Mouse (Mus musculus) liver, postnatal 0 days (tissue): ENCODE results near the gene Ppfia2. TPM values are rescaled to one million over a fixed set of nuclear protein-coding genes. Genes with fewer than 3 reads are reported as not detected.

ENCODE experiments used
- ATAC-seq: fragments of 200-750 bp; cut with Nextera tagmentation; 2 replicates; pipeline ENCODE4 v1.8.0; 2017; ENCODE audit warnings: mild to moderate bottlenecking, moderate library complexity
- DNase-seq: peaks from one replicate; pipeline ENCODE4 v3.0.0-alpha.2; 2016
- H3K27ac ChIP-seq: fragments of 300-500 bp; sonication (generic); 2 replicates; pipeline ENCODE4 v1.5.1; 2014; ENCODE audit warnings: antibody characterized with exemption, moderate library complexity, mild to moderate bottlenecking, low read depth
- H3K27me3 ChIP-seq: fragments of 300-500 bp; sonication (generic); 2 replicates; pipeline ENCODE4 v1.6.1; 2014; ENCODE audit warnings: low read length, control low read depth, mixed read lengths; ENCODE audit not compliant: insufficient read depth
- H3K36me3 ChIP-seq: fragments of 300-500 bp; sonication (generic); replicated peaks from 2 replicates; pipeline ENCODE4 v1.6.1; 2014; ENCODE audit warnings: mild to moderate bottlenecking, control low read depth, low read length, moderate library complexity, mixed read lengths; ENCODE audit not compliant: insufficient read depth
- H3K4me1 ChIP-seq: fragments of 300-500 bp; sonication (generic); 2 replicates; pipeline ENCODE4 v1.6.1; 2014; ENCODE audit warnings: antibody characterized with exemption, mild to moderate bottlenecking, control low read depth; ENCODE audit not compliant: insufficient read depth
- H3K4me2 ChIP-seq: fragments of 300-500 bp; sonication (generic); 2 replicates; pipeline ENCODE4 v1.6.1; 2014; ENCODE audit warnings: low read depth, mild to moderate bottlenecking, low read length, moderate library complexity, mixed read lengths
- H3K4me3 ChIP-seq: fragments of 300-500 bp; sonication (generic); 2 replicates; pipeline ENCODE4 v1.5.1; 2014; ENCODE audit warnings: low read depth, low read length
- H3K9ac ChIP-seq: fragments of 300-500 bp; sonication (generic); replicated peaks from 2 replicates; pipeline ENCODE4 v1.6.1; 2014; ENCODE audit warnings: mild to moderate bottlenecking, moderate library complexity
- H3K9me3 ChIP-seq: fragments of 300-500 bp; sonication (generic); 2 replicates; pipeline ENCODE4 v1.6.1; 2016; ENCODE audit warnings: mild to moderate bottlenecking, control low read depth, low read length, mixed read lengths
- CTCF ChIP-seq: sonication (generic); IDR thresholded peaks from 2 replicates; pipeline ENCODE4 v1.5.1; 2016; ENCODE audit warnings: antibody characterized with exemption, low read depth
- EP300 ChIP-seq: IDR thresholded peaks from 2 replicates; pipeline ENCODE4 v1.6.1; 2016; ENCODE audit warnings: antibody characterized with exemption, low read depth, mild to moderate bottlenecking
- WGBS: fragments of 180-500 bp; shearing (Covaris S2); extraction: QIAGEN DNeasy Blood & Tissue Kit; methylation state at CpG from one replicate; pipeline ENCODE4 v1.1.7; 2014; ENCODE audit not compliant: insufficient replicate concordance; 5-methylcytosine and 5-hydroxymethylcytosine counted together
- polyA plus RNA-seq: library from polyadenylated mRNA; unstranded; fragments of >200 nt; fragmentation: Nextera tagmentation; extraction: Ambion mirVana; gene quantifications from 2 replicates; pipeline ENCODE4 v1.2.1, GENCODE M21; 2015

The Ppfia2 gene
- 0.02 and 0.05 TPM in 2 replicates for polyA plus RNA-seq

- no peaks in the 10 kb centered on the region for H3K9me3 ChIP-seq
- H3K27ac ChIP-seq = no peak within 1 kb of the TSS
- ATAC-seq = no peak
- H3K4me3 ChIP-seq = peak within 1 kb of the TSS; percentile 36
- 1% methylated on average over 30 of the region's 30 CpGs for WGBS
- TF ChIP-seq EP300 = no peak
- peaks cover 20% of the 10 kb centered on the region for H3K27me3 ChIP-seq
- peak within 1 kb of the TSS; percentile 55 for H3K4me2 ChIP-seq
- H3K9ac ChIP-seq = no peak within 1 kb of the TSS
- no peak for DNase-seq
- no peaks in the 10 kb centered on the region for H3K36me3 ChIP-seq
- H3K4me1 ChIP-seq = no peaks in the 10 kb centered on the region
Measured at GRCm38 (mm10) chr10:106469855-106470532, at the start of gene Ppfia2. Gene Ppfia2 (plus strand): TSS chr10:106470339.

DNA sequence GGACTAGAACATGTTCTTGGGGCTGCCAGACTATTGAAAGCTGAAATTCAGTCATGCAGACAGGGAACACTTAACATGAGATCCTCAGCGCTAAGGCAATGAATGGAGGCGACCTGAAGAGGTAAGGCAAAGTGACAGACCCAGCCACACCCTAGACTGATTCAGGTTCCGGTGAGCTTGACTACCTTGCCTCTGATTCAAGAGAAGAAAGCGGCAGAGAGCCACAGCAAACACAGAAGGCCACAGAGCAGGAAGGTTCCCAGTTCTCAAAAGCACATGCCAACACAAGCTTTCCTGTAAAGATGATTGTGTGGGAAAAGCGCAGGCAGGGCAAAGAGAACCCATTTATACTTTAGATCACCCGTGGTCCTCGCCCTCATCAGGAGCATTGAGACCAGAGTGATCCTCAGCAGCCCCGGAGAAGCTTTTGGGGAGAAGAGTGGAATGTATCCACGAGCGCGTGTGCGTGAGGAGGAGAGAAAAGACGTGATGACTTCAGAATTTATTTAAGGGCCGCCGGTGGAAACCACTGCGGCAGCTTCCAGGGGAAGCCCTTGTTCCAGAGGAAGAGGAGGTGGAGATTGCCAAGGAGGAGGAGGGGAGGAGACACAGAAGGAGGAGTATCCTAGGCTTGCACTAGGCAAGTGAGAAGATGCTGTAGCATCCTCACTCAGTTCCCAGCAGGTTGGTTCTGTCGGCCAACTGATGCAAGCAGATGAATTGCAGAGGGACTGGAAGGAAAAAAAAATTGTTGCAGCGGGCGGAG lies 1.0 kb upstream of the Ppfia2 start:
- no peak overlapping the region for H3K9ac ChIP-seq
- no peak overlapping the region for H3K4me3 ChIP-seq
- no peaks in the 10 kb centered on the region for H3K36me3 ChIP-seq
- H3K4me1 ChIP-seq = no peaks in the 10 kb centered on the region
- no peaks in the 10 kb centered on the region for H3K9me3 ChIP-seq
- H3K4me2 ChIP-seq = peak overlapping the region; percentile 55
- H3K27ac ChIP-seq = no peak overlapping the region
- ATAC-seq = no peak
- TF ChIP-seq CTCF = no peak
- WGBS = 3% methylated on average over 19 of the region's 19 CpGs
- H3K27me3 ChIP-seq = peaks cover 20% of the 10 kb centered on the region
- DNase-seq = no peak

DNA sequence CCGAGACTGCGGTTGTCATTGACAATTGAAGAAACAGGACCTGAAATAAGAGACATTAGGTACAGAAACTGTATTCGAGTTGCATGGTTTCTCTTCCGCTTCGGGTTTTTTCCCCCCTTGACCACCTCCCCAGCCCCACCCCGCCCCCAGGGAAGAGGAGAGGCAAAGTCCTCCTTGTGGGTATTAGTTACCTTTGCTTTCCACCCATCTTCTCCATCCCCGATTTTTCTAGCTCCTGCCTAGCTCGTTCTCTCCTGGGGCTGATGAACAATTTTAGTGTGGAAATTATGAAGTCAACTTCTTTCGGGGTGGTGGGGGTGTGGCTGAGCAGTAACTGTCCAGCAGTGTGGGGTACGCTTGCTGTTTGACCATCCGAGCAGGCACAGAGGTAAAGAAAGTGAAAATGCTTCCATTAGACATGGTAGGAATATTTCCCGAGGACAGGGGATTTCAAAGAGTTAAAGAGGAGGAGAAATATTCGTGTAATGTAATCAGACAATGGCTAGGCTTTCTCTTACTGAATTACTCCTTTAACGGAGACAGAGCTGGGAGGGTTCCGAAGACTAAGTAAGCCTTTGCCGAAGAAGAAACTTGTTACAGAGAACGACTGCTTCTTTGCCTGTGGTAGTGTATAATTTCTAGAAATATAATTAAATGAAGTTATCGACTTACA lies 530 bp downstream of the Ppfia2 start:
- peaks cover 20% of the 10 kb centered on the region for H3K27me3 ChIP-seq
- H3K9ac ChIP-seq = no peak overlapping the region
- H3K4me3 ChIP-seq = peak overlapping the region; percentile 36
- no peak overlapping the region for H3K27ac ChIP-seq
- no peaks in the 10 kb centered on the region for H3K4me1 ChIP-seq
- ATAC-seq = no peak
- TF ChIP-seq EP300 (no peak), CTCF (no peak)
- H3K4me2 ChIP-seq = peak overlapping the region; percentile 55
- 21% methylated on average over 17 of the region's 18 CpGs for WGBS
- H3K9me3 ChIP-seq = no peaks in the 10 kb centered on the region
- H3K36me3 ChIP-seq = no peaks in the 10 kb centered on the region
- no peak for DNase-seq

- no peak for ATAC-seq
- no peaks in the 10 kb centered on the region for H3K4me1 ChIP-seq
- H3K27ac ChIP-seq = no peak overlapping the region
- no peak overlapping the region for H3K4me2 ChIP-seq
- WGBS = 71% methylated on average over 6 of the region's 6 CpGs
- no peak for TF ChIP-seq EP300
- no peak for TF ChIP-seq CTCF
- H3K27me3 ChIP-seq = no peaks in the 10 kb centered on the region
- no peaks in the 10 kb centered on the region for H3K9me3 ChIP-seq
- no peak overlapping the region for H3K9ac ChIP-seq
- no peak for DNase-seq
- H3K4me3 ChIP-seq = no peak overlapping the region
- H3K36me3 ChIP-seq = no peaks in the 10 kb centered on the region
Measured at GRCm38 (mm10) chr10:106509281-106510165, 39.4 kb downstream of the Ppfia2 start.

DNA sequence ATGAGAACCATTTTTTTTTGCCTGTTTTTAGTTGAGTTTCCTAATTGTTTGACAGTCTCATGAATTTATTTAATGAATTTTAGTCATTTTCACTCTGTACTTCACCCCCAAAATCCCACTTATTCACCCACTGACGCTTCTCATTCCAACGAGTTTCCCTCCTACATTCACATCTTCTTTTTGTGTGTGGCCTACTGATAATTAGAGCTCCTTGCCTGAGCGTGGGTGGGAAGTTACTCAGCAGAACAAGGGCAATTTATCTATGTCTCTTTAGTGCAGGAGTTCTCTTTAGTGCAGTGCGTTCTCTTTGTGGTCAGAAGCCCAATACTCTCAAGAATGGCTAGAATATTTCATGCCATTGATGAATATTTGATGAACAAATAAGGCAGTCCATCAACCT lies 95.9 kb downstream of the Ppfia2 start:
- Histone ChIP-seq H3K9me3 (no peaks in the 10 kb centered on the region), H3K4me3 (no peak overlapping the region), H3K4me1 (no peaks in the 10 kb centered on the region), H3K9ac (no peak overlapping the region), H3K27ac (no peak overlapping the region), H3K36me3 (no peaks in the 10 kb centered on the region), H3K27me3 (no peaks in the 10 kb centered on the region), H3K4me2 (no peak overlapping the region)
- no peak for ATAC-seq
- DNase-seq = no peak
- no peak for TF ChIP-seq CTCF
- TF ChIP-seq EP300 = no peak
- 49% methylated on average over 4 of the region's 4 CpGs for WGBS
